ENCODE assay signal across 8 mouse cellular contexts in genomic region chr4:130307851-130308230, GRCm38 (mm10). TPM values are rescaled to one million over a fixed set of nuclear protein-coding genes. Genes with fewer than 3 reads are reported as not detected.
A peak's percentile ranks its signal among the peaks of the same experiment; 100 is the strongest.
DNase-seq lines count a peak whose midpoint lies in the region; ATAC-seq and TF ChIP-seq lines count a peak whose summit lies in the region.

No protein-coding gene starts in this region.

- WGBS in forebrain, embryonic 12.5 days: 0% methylated on average over 23 of the region's 23 CpGs

- peak overlapping the region; percentile 97 for H3K4me2 ChIP-seq in forebrain, embryonic 12.5 days

- H3K27me3 ChIP-seq in E14TG2a.4 (ENCODE audit: insufficient read depth, low read length): peaks cover 27% of the 10 kb centered on the region
- peaks cover 65% of the 10 kb centered on the region for H3K27me3 ChIP-seq in forebrain, embryonic 12.5 days

- no peak for TF ChIP-seq CTCF in E14TG2a.4 (conservative IDR thresholded peaks at IDR 0.05; ENCODE audit: low read length)

- peak overlapping the region; percentile 56 for H3K9ac ChIP-seq in forebrain, embryonic 12.5 days

- H3K36me3 ChIP-seq in E14TG2a.4 (ENCODE audit: insufficient read depth, low read length): peaks cover 31% of the 10 kb centered on the region
- no peaks in the 10 kb centered on the region for H3K36me3 ChIP-seq in forebrain, embryonic 12.5 days (replicated peaks)

- H3K4me3 ChIP-seq in E14TG2a.4 (replicated peaks; ENCODE audit: low read length): peak overlapping the region; percentile 86
- H3K4me3 ChIP-seq in forebrain, embryonic 12.5 days (replicated peaks): peak overlapping the region; percentile 50

- ATAC-seq in forebrain, embryonic 12.5 days (ENCODE audit: low FRiP score): peak; percentile 66; the same call in 1 of the 2 replicates

- DNase-seq in brain, adult 2 months (ENCODE audit: low read depth, low spot score): peak; percentile 84
- peak; percentile 26 for DNase-seq in heart, postnatal 25 days (ENCODE audit: low spot score)
- peak; percentile 91 to 94 for DNase-seq in kidney, postnatal 36 days
- peak; percentile 49 for DNase-seq in lung, postnatal 14 days
- peak; percentile 54 to 57 for DNase-seq in right cerebral cortex, adult 2 months (ENCODE audit: low spot score in 2 of 2)
- no peak for DNase-seq in layer of hippocampus, postnatal 14 days (ENCODE audit: low spot score in 2 of 2)

- H3K4me1 ChIP-seq in E14TG2a.4 (replicated peaks; ENCODE audit: low read depth, low read length): peaks cover 96% of the 10 kb centered on the region
- peaks cover 19% of the 10 kb centered on the region for H3K4me1 ChIP-seq in forebrain, embryonic 12.5 days

- no peak overlapping the region for H3K27ac ChIP-seq in forebrain, embryonic 12.5 days

- intact Hi-C loops in heart, postnatal 25 days (cut with DNase I): no loop called here

- H3K9me3 ChIP-seq in E14TG2a.4 (ENCODE audit: low read length): no peaks in the 10 kb centered on the region
- no peaks in the 10 kb centered on the region for H3K9me3 ChIP-seq in forebrain, embryonic 12.5 days

RNA-seq across cellular contexts. Expression of gene Fabp3, which starts 0.6 kb away (rescaled TPM):
- 18.8 and 22.3 TPM in 2 replicates for polyA plus RNA-seq in forebrain, embryonic 12.5 days (2016; fragmentation: Nextera tagmentation; extraction: Ambion mirVana)
- total RNA-seq in heart, postnatal 25 days (2021): 1,000 to 10,000 TPM; 5,192 to 5,215 TPM
- 100 to 1,000 TPM; 137 to 138 TPM for total RNA-seq in layer of hippocampus, postnatal 14 days (2021)

RNA-seq across cellular contexts. Expression of gene Gm10570, which starts 0.6 kb away (rescaled TPM):
- not detected in 2 replicates for polyA plus RNA-seq in forebrain, embryonic 12.5 days (2016; fragmentation: Nextera tagmentation; extraction: Ambion mirVana)
- total RNA-seq in heart, postnatal 25 days (2021): under 1 TPM in 1 of 2 experiments, not detected in 1; 0.75 TPM
- 1 to 10 TPM; 1.5 to 2.6 TPM for total RNA-seq in layer of hippocampus, postnatal 14 days (2021)

RNA-seq across cellular contexts. Expression of gene Serinc2, which starts 28.8 kb away (rescaled TPM):
- polyA plus RNA-seq in forebrain, embryonic 12.5 days (2016; fragmentation: Nextera tagmentation; extraction: Ambion mirVana): 88.9 and 95.5 TPM in 2 replicates
- total RNA-seq in heart, postnatal 25 days (2021): 1 to 10 TPM; 2.2 to 3.0 TPM
- 1 to 10 TPM; 7.9 to 9.6 TPM for total RNA-seq in layer of hippocampus, postnatal 14 days (2021)

RNA-seq across cellular contexts. Expression of gene Zcchc17, which starts 51.9 kb away (rescaled TPM):
- 74.2 and 78.4 TPM in 2 replicates for polyA plus RNA-seq in forebrain, embryonic 12.5 days (2016; fragmentation: Nextera tagmentation; extraction: Ambion mirVana)
- total RNA-seq in heart, postnatal 25 days (2021): 10 to 100 TPM; 26.2 to 28.9 TPM
- total RNA-seq in layer of hippocampus, postnatal 14 days (2021): 10 to 100 TPM; 64.8 to 70.9 TPM

RNA-seq across cellular contexts. Expression of gene Snrnp40, which starts 52.1 kb away (rescaled TPM):
- polyA plus RNA-seq in forebrain, embryonic 12.5 days (2016; fragmentation: Nextera tagmentation; extraction: Ambion mirVana): 196 and 203 TPM in 2 replicates
- 10 to 100 TPM; 14.8 to 15.0 TPM for total RNA-seq in heart, postnatal 25 days (2021)
- total RNA-seq in layer of hippocampus, postnatal 14 days (2021): 10 to 100 TPM; 31.8 to 34.2 TPM

Comparison
In these comparisons a context has a peak if more than half of its experiments do, and no peak if none do; other contexts are left out.
1. DNase-seq: peak in brain, adult 2 months (single experiment), heart, postnatal 25 days (single experiment), kidney, postnatal 36 days (2 of 2), lung, postnatal 14 days (single experiment) and right cerebral cortex, adult 2 months (2 of 2); none in layer of hippocampus, postnatal 14 days (0 of 2).
2. RNA of gene Fabp3, which starts 0.6 kb away (total RNA-seq): 5,192 to 5,215 TPM in heart, postnatal 25 days; 137 to 138 TPM in layer of hippocampus, postnatal 14 days; every median in the first group is over 10 times any median in the second.